Mouse (Mus musculus): Measurements from ENCODE around the gene Abat. TPM values are rescaled to one million over a fixed set of nuclear protein-coding genes. Genes with fewer than 3 reads are reported as not detected.
A peak's percentile ranks its signal among the peaks of the same experiment; 100 is the strongest.

Abat gene
- polyA plus RNA-seq, 1 experiment from 2014 or later: 18.1 TPM

DNA sequence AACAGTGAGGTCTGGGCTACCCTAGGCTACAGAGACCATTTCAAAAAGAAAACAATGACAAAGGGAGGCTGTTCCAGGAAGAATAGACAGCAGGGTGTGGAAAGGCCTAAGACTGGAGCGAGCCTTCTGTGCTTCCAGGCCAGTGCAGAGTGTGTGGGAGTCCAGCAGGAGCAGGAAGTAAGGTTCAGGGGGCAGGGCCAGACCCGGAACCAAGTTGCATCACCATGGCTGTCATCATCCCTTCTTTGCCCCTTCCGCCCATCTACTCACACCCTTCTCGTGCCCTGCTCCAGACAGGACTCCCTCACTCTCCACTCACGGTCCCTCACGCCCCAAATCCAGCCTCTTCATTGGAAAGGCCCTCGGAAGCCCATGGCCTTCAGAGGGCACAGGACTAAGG lies 154.0 kb downstream of the Abat start:
- Histone ChIP-seq H3K4me2 (0 out of 2 replicates have a peak overlapping the region, but pooled peaks have one; percentile 2), H3K9ac (ENCODE audit: low read length) (no peak overlapping the region)

DNA sequence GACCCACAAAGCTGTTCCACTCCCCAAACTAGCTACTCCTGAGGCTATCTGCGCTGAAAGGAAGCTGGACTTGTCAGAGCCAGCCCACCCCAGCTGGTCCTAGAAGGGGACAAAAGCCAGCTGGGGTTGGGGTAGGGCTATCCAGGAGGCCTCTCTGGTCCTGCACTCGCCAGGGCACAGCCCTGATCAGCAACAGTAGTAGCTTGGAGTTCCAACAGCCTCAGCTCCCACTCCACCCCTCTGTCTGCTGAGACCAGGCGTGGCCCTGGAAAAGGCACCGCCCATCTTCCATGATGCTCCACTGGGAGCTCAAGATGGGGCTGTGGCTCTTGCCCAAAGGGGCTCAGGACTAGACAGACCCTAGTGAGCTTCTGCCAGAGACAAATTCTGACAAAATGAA lies 154.6 kb downstream of the Abat start:
- Histone ChIP-seq H3K27ac (ENCODE audit: low read depth, low read length) (no peak overlapping the region), H3K4me1 (ENCODE audit: control insufficient read depth, insufficient read depth, low read length) (peaks cover 28% of the 10 kb centered on the region), H3K9me3 (ENCODE audit: control insufficient read depth, low read length) (no peaks in the 10 kb centered on the region), H3K4me2 (0 out of 2 replicates have a peak overlapping the region, but pooled peaks have one; percentile 2), H3K4me3 (ENCODE audit: low read depth, low read length) (no peak overlapping the region), H3K9ac (ENCODE audit: low read length) (no peak overlapping the region), H3K27me3 (ENCODE audit: control insufficient read depth, insufficient read depth, low read length) (no peaks in the 10 kb centered on the region), H3K36me3 (ENCODE audit: control insufficient read depth, insufficient read depth, low read length) (0 out of 2 replicates have a peak, but pooled peaks cover 4% of the 10 kb centered on the region)
- ATAC-seq (ENCODE audit: low FRiP score): no peak
- DNase-seq (ENCODE audit: low spot score, missing footprints): no peak
- WGBS: 68% methylated on average over 4 of the region's 4 CpGs

More for the DNA sequence above, 154.0 kb downstream of the Abat start:
- ATAC-seq (ENCODE audit: low FRiP score) (no peak), DNase-seq (ENCODE audit: low spot score, missing footprints) (no peak)
- H3K27me3 ChIP-seq (ENCODE audit: control insufficient read depth, insufficient read depth, low read length): no peaks in the 10 kb centered on the region
- H3K4me3 ChIP-seq (ENCODE audit: low read depth, low read length): no peak overlapping the region
- WGBS: 89% methylated on average over 7 of the region's 7 CpGs
- H3K9me3 ChIP-seq (ENCODE audit: control insufficient read depth, low read length): no peaks in the 10 kb centered on the region
- 0 out of 2 replicates have a peak, but pooled peaks cover 4% of the 10 kb centered on the region for H3K36me3 ChIP-seq (ENCODE audit: control insufficient read depth, insufficient read depth, low read length)
- peaks cover 28% of the 10 kb centered on the region for H3K4me1 ChIP-seq (ENCODE audit: control insufficient read depth, insufficient read depth, low read length)
- no peak overlapping the region for H3K27ac ChIP-seq (ENCODE audit: low read depth, low read length)

DNA sequence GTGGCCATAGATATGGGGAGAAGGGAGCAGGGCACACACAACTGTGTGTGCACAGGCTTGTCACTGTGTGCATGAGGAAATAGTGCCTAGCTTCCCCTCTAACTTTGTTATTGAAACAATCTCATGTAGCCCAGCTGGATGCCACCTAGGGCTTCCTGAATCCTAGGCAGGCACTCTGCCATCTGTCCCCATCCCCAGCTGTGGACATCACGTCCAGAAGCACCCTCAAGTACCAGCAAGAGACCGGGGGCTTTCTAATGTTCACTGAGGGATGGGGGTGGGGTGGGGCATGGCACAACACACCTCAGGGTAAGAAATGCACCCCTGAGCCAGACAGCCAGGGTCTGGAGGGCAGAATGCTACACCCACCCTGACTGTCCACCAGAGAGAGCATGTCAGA lies 155.2 kb downstream of the Abat start:
- Histone ChIP-seq H3K9ac (ENCODE audit: low read length) (0 out of 2 replicates have a peak overlapping the region, but pooled peaks have one; percentile 1), H3K27ac (ENCODE audit: low read depth, low read length) (no peak overlapping the region), H3K27me3 (ENCODE audit: control insufficient read depth, insufficient read depth, low read length) (peaks cover 5% of the 10 kb centered on the region), H3K4me2 (0 out of 2 replicates have a peak overlapping the region, but pooled peaks have one; percentile 6), H3K9me3 (ENCODE audit: control insufficient read depth, low read length) (no peaks in the 10 kb centered on the region), H3K4me1 (ENCODE audit: control insufficient read depth, insufficient read depth, low read length) (peaks cover 28% of the 10 kb centered on the region), H3K36me3 (ENCODE audit: control insufficient read depth, insufficient read depth, low read length) (0 out of 2 replicates have a peak, but pooled peaks cover 2% of the 10 kb centered on the region), H3K4me3 (ENCODE audit: low read depth, low read length) (no peak overlapping the region)
- ATAC-seq (ENCODE audit: low FRiP score) (no peak), DNase-seq (ENCODE audit: low spot score, missing footprints) (no peak)
- WGBS: 79% methylated on average over 2 of the region's 2 CpGs

DNA sequence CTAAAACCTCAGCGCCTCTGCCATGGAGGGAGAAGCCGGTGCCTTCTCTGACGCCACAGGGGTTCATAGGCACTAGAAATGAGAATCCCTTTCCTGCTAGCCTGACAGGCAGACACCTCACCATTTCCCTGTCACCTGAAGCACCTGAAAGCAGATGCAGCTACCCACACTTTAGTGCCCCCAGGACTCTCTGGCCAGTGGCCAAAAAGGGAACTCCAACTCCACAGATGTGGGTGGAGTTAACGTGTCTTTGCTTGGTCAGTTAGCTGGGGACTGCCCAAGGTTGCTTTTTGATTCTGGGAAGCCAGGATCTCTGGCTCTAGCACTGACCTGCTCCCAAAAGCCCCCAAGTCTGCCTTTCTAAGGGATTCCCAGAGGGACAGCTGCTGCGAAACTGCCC lies 156.2 kb downstream of the Abat start:
- 42% methylated on average over 5 of the region's 5 CpGs for WGBS
- H3K4me3 ChIP-seq (ENCODE audit: low read depth, low read length): peak overlapping the region; percentile 55
- no peaks in the 10 kb centered on the region for H3K36me3 ChIP-seq (ENCODE audit: control insufficient read depth, insufficient read depth, low read length)
- peaks cover 12% of the 10 kb centered on the region for H3K27me3 ChIP-seq (ENCODE audit: control insufficient read depth, insufficient read depth, low read length)
- no peaks in the 10 kb centered on the region for H3K9me3 ChIP-seq (ENCODE audit: control insufficient read depth, low read length)
- no peak for DNase-seq (ENCODE audit: low spot score, missing footprints)
- peaks cover 28% of the 10 kb centered on the region for H3K4me1 ChIP-seq (ENCODE audit: control insufficient read depth, insufficient read depth, low read length)
- peak overlapping the region; percentile 73 for H3K9ac ChIP-seq (ENCODE audit: low read length)
- no peak for ATAC-seq (ENCODE audit: low FRiP score)
- peak overlapping the region; percentile 50 for H3K4me2 ChIP-seq
- peak overlapping the region; percentile 84 for H3K27ac ChIP-seq (ENCODE audit: low read depth, low read length)

DNA sequence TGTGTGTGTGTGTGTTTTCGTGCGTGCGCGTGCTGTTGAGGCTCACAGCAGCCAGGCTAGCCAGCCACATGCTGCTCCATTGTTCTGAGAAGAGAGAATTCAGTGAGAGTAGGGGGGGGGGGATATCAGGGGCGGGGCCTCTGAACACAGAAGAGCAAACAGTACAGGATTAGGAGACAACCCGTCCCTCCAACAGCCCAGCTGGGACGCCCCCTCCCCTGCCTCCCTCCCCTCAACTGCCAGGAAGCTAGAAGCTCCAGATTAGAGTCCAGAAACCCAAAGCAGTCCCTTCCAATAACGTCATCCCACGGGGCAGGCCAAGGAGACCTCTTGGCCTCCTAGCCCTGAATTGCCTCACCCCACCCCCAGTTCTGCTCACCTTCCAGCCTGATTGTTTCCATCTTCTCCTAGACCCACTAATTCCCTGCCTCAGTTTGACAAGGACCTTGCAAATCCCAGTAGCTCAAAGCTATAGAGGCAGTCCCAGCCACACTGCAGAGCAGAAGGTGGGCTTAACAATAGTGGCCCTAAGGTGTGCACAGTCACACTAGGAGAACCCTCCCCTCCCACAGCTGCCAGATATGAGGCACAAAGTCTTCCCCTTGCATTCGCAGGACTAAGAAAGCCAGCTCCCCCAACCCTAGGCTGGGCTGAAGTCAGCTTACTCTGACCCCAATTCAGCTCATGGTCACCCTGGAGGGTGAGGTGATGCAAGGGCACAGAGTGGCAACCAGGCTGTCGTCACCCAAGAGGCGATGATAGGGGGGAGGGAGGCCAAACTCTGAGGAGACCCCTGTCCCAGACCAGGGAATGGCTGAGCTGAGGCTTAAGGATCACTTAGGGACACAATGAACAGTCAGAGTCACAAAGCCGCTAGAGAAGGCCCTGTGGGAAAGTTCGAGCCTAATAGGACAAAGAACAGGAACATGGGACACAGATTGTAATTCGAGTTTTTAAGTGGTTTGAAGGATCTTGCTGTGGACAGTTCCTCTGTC lies 157.1 kb downstream of the Abat start:
- peaks cover 28% of the 10 kb centered on the region for H3K4me1 ChIP-seq (ENCODE audit: control insufficient read depth, insufficient read depth, low read length)

More for the DNA sequence above, 157.1 kb downstream of the Abat start:
- peak overlapping the region; percentile 84 for H3K27ac ChIP-seq (ENCODE audit: low read depth, low read length)
- peak overlapping the region; percentile 73 for H3K9ac ChIP-seq (ENCODE audit: low read length)
- no peaks in the 10 kb centered on the region for H3K36me3 ChIP-seq (ENCODE audit: control insufficient read depth, insufficient read depth, low read length)
- peak overlapping the region; percentile 55 for H3K4me3 ChIP-seq (ENCODE audit: low read depth, low read length)
- peak overlapping the region; percentile 50 for H3K4me2 ChIP-seq
- ATAC-seq (ENCODE audit: low FRiP score): peak; percentile 71
- peak; percentile 94 for DNase-seq (ENCODE audit: low spot score, missing footprints)
- 1% methylated on average over 15 of the region's 15 CpGs for WGBS
- H3K9me3 ChIP-seq (ENCODE audit: control insufficient read depth, low read length): no peaks in the 10 kb centered on the region
- peaks cover 12% of the 10 kb centered on the region for H3K27me3 ChIP-seq (ENCODE audit: control insufficient read depth, insufficient read depth, low read length)

Small RNAs within 50 kb of the gene (microRNA-seq; reads per million reads assigned to microRNA genes)
- gene Gm22137: not detected

Other genes with a start within 250 kb of the Abat start
- not detected in 2 replicates for gene Tmem114, start 88.3 kb upstream of the Abat start, polyA plus RNA-seq (2014; fragmentation: Nextera tagmentation; extraction: Ambion mirVana)
- gene Mettl22, start 42.6 kb upstream of the Abat start, polyA plus RNA-seq (2014; fragmentation: Nextera tagmentation; extraction: Ambion mirVana): 17.6 and 24.3 TPM in 2 replicates
- gene Pmm2, start 124.2 kb downstream of the Abat start, polyA plus RNA-seq (2014; fragmentation: Nextera tagmentation; extraction: Ambion mirVana): 36.3 and 38.0 TPM in 2 replicates
- gene Tmem186, start 124.3 kb downstream of the Abat start, polyA plus RNA-seq (2014; fragmentation: Nextera tagmentation; extraction: Ambion mirVana): 19.0 and 23.1 TPM in 2 replicates
- gene Carhsp1, start 158.7 kb downstream of the Abat start, polyA plus RNA-seq (2014; fragmentation: Nextera tagmentation; extraction: Ambion mirVana): 82.5 and 85.0 TPM in 2 replicates
- not detected in 2 replicates for gene Gm5767, start 167.3 kb downstream of the Abat start, polyA plus RNA-seq (2014; fragmentation: Nextera tagmentation; extraction: Ambion mirVana)